Mouse (Mus musculus): ENCODE measurements at regions not wholly inside any gene's neighbourhood (a gene's known extent, or its start where the extent isn't known, plus 50 kb on each side); places are given as distances from the start of the nearest gene placed in this dataset.

DNA sequence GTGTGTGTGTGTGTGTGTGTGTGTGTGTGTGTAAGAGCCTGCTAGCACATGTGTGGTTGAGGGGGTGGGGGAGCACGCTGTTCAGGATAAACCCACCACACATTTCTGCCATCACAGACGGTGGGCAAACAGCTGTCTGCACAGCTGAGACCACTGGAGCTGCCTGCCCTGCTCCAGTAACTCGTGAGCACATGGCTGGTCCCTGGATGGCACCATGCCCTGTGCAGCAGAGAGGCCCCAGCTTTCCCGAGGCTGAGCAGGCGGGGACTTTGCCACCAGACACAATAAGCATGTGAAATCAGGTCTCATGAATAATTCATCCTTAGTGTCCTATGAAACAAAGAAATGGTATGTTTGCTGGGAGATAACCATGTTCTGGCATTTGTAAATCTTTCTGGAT is 125.3 kb upstream of the Mpdz start:
- Histone ChIP-seq H3K4me3 (ENCODE audit: insufficient read depth, low read depth, low read length) (no peak overlapping the region), H3K4me1 (ENCODE audit: control insufficient read depth, insufficient read depth, low read length) (no peaks in the 10 kb centered on the region), H3K36me3 (ENCODE audit: control insufficient read depth, insufficient read depth, low read length) (no peaks in the 10 kb centered on the region), H3K27me3 (ENCODE audit: control insufficient read depth, insufficient read depth, low read length) (no peaks in the 10 kb centered on the region), H3K27ac (replicated peaks; ENCODE audit: insufficient read depth, low read depth, low read length) (no peak overlapping the region), H3K9ac (ENCODE audit: low read depth, low read length) (no peak overlapping the region), H3K79me2 (ENCODE audit: control insufficient read depth, insufficient read depth, low read length) (no peaks in the 10 kb centered on the region)
- DNase-seq (ENCODE audit: extremely low read depth, low read depth, low spot score): no peak
- TF ChIP-seq CTCF (IDR thresholded peaks at IDR 0.05; ENCODE audit: low read depth, low read length) (no peak), POLR2A (IDR thresholded peaks at IDR 0.05; ENCODE audit: extremely low read depth, insufficient read depth, low read length) (no peak)
- WGBS: 77% methylated on average over 5 of the region's 5 CpGs

- TF ChIP-seq POLR2A (IDR thresholded peaks at IDR 0.05; ENCODE audit: extremely low read depth, insufficient read depth, low read length) (no peak), CTCF (IDR thresholded peaks at IDR 0.05; ENCODE audit: low read depth, low read length) (no peak)
These were observed 123.9 kb upstream of the Mpdz start for GRCm38 (mm10) chr4:81566526-81566925.

GRCm38 (mm10) chr4:81565422-81566395 is 123.1 kb upstream of the Mpdz start:
- Histone ChIP-seq H3K9ac (ENCODE audit: low read depth, low read length) (no peak overlapping the region), H3K27ac (replicated peaks; ENCODE audit: insufficient read depth, low read depth, low read length) (no peak overlapping the region), H3K27me3 (ENCODE audit: control insufficient read depth, insufficient read depth, low read length) (no peaks in the 10 kb centered on the region), H3K36me3 (ENCODE audit: control insufficient read depth, insufficient read depth, low read length) (no peaks in the 10 kb centered on the region), H3K79me2 (ENCODE audit: control insufficient read depth, insufficient read depth, low read length) (no peaks in the 10 kb centered on the region), H3K4me3 (ENCODE audit: insufficient read depth, low read depth, low read length) (no peak overlapping the region), H3K4me1 (ENCODE audit: control insufficient read depth, insufficient read depth, low read length) (no peaks in the 10 kb centered on the region)
- 82% methylated on average over 21 of the region's 21 CpGs for WGBS
- no peak for TF ChIP-seq CTCF (IDR thresholded peaks at IDR 0.05; ENCODE audit: low read depth, low read length)
- no peak for TF ChIP-seq POLR2A (IDR thresholded peaks at IDR 0.05; ENCODE audit: extremely low read depth, insufficient read depth, low read length)
- DNase-seq (ENCODE audit: extremely low read depth, low read depth, low spot score): no peak

More at GRCm38 (mm10) chr4:81566526-81566925, 123.9 kb upstream of the Mpdz start:
- Histone ChIP-seq H3K4me3 (ENCODE audit: insufficient read depth, low read depth, low read length) (no peak overlapping the region), H3K36me3 (ENCODE audit: control insufficient read depth, insufficient read depth, low read length) (no peaks in the 10 kb centered on the region), H3K27ac (replicated peaks; ENCODE audit: insufficient read depth, low read depth, low read length) (no peak overlapping the region), H3K79me2 (ENCODE audit: control insufficient read depth, insufficient read depth, low read length) (no peaks in the 10 kb centered on the region), H3K4me1 (ENCODE audit: control insufficient read depth, insufficient read depth, low read length) (no peaks in the 10 kb centered on the region), H3K9ac (ENCODE audit: low read depth, low read length) (no peak overlapping the region), H3K27me3 (ENCODE audit: control insufficient read depth, insufficient read depth, low read length) (no peaks in the 10 kb centered on the region)
- DNase-seq (ENCODE audit: extremely low read depth, low read depth, low spot score): no peak
- 87% methylated on average over 11 of the region's 11 CpGs for WGBS

GRCm38 (mm10) chr4:81564446-81564845 is 121.8 kb upstream of the Mpdz start:
- Histone ChIP-seq H3K4me1 (ENCODE audit: control insufficient read depth, insufficient read depth, low read length) (no peaks in the 10 kb centered on the region), H3K9ac (ENCODE audit: low read depth, low read length) (no peak overlapping the region), H3K4me3 (ENCODE audit: insufficient read depth, low read depth, low read length) (no peak overlapping the region), H3K36me3 (ENCODE audit: control insufficient read depth, insufficient read depth, low read length) (no peaks in the 10 kb centered on the region), H3K27me3 (ENCODE audit: control insufficient read depth, insufficient read depth, low read length) (no peaks in the 10 kb centered on the region), H3K79me2 (ENCODE audit: control insufficient read depth, insufficient read depth, low read length) (no peaks in the 10 kb centered on the region), H3K27ac (replicated peaks; ENCODE audit: insufficient read depth, low read depth, low read length) (no peak overlapping the region)
- DNase-seq (ENCODE audit: extremely low read depth, low read depth, low spot score): peak; percentile 53
- TF ChIP-seq POLR2A (IDR thresholded peaks at IDR 0.05; ENCODE audit: extremely low read depth, insufficient read depth, low read length): no peak
- no peak for TF ChIP-seq CTCF (IDR thresholded peaks at IDR 0.05; ENCODE audit: low read depth, low read length)
- WGBS: 3% methylated on average over 6 of the region's 6 CpGs

- Histone ChIP-seq H3K4me1 (ENCODE audit: control insufficient read depth, insufficient read depth, low read length) (no peaks in the 10 kb centered on the region), H3K27me3 (ENCODE audit: control insufficient read depth, insufficient read depth, low read length) (no peaks in the 10 kb centered on the region), H3K79me2 (ENCODE audit: control insufficient read depth, insufficient read depth, low read length) (no peaks in the 10 kb centered on the region), H3K27ac (replicated peaks; ENCODE audit: insufficient read depth, low read depth, low read length) (no peak overlapping the region), H3K4me3 (ENCODE audit: insufficient read depth, low read depth, low read length) (no peak overlapping the region), H3K36me3 (ENCODE audit: control insufficient read depth, insufficient read depth, low read length) (no peaks in the 10 kb centered on the region), H3K9ac (ENCODE audit: low read depth, low read length) (no peak overlapping the region)
- DNase-seq (ENCODE audit: extremely low read depth, low read depth, low spot score): no peak
- 79% methylated on average over 10 of the region's 10 CpGs for WGBS
- TF ChIP-seq POLR2A (IDR thresholded peaks at IDR 0.05; ENCODE audit: extremely low read depth, insufficient read depth, low read length) (no peak), CTCF (IDR thresholded peaks at IDR 0.05; ENCODE audit: low read depth, low read length) (no peak)
These were observed 121.0 kb upstream of the Mpdz start for GRCm38 (mm10) chr4:81563574-81563973.

GRCm38 (mm10) chr4:81561453-81561852 is 118.8 kb upstream of the Mpdz start:
- H3K27me3 ChIP-seq (ENCODE audit: control insufficient read depth, insufficient read depth, low read length): no peaks in the 10 kb centered on the region
- no peak overlapping the region for H3K9ac ChIP-seq (ENCODE audit: low read depth, low read length)
- H3K36me3 ChIP-seq (ENCODE audit: control insufficient read depth, insufficient read depth, low read length): no peaks in the 10 kb centered on the region
- no peaks in the 10 kb centered on the region for H3K79me2 ChIP-seq (ENCODE audit: control insufficient read depth, insufficient read depth, low read length)
- TF ChIP-seq POLR2A (IDR thresholded peaks at IDR 0.05; ENCODE audit: extremely low read depth, insufficient read depth, low read length) (no peak), CTCF (IDR thresholded peaks at IDR 0.05; ENCODE audit: low read depth, low read length) (no peak)
- no peaks in the 10 kb centered on the region for H3K4me1 ChIP-seq (ENCODE audit: control insufficient read depth, insufficient read depth, low read length)
- no peak overlapping the region for H3K27ac ChIP-seq (replicated peaks; ENCODE audit: insufficient read depth, low read depth, low read length)
- WGBS: 84% methylated on average over 4 of the region's 4 CpGs
- DNase-seq (ENCODE audit: extremely low read depth, low read depth, low spot score): no peak
- no peak overlapping the region for H3K4me3 ChIP-seq (ENCODE audit: insufficient read depth, low read depth, low read length)

Measured in liver, adult 2 months (tissue).